Mouse (Mus musculus): ENCODE data around the gene Gm9195.

The Gm9195 gene

GRCm38 (mm10) chr14:72491738-72492137, at the start of gene Gm9195:
Gene Gm9195 (minus strand): TSS chr14:72491838.
- 80% methylated on average over 5 of the region's 5 CpGs for WGBS

GRCm38 (mm10) chr14:72536392-72537017, 44.9 kb upstream of the Gm9195 start:
- WGBS, result 89% methylated on average over 5 of the region's 5 CpGs

- 88% methylated on average over 7 of the region's 7 CpGs for WGBS
Measured at GRCm38 (mm10) chr14:72533862-72534261, 42.2 kb upstream of the Gm9195 start.

- WGBS, result 3% methylated on average over 54 of the region's 54 CpGs
Measured at GRCm38 (mm10) chr14:72532028-72532917, 40.6 kb upstream of the Gm9195 start.

GRCm38 (mm10) chr14:72527126-72527525, 35.5 kb upstream of the Gm9195 start:
- WGBS, result 91% methylated on average over 1 of the region's 1 CpGs

- 64% methylated on average over 2 of the region's 2 CpGs for WGBS
Measured at GRCm38 (mm10) chr14:72519561-72519960, 27.9 kb upstream of the Gm9195 start.

- 87% methylated on average over 6 of the region's 6 CpGs for WGBS
Measured at GRCm38 (mm10) chr14:72518786-72519185, 27.1 kb upstream of the Gm9195 start.

GRCm38 (mm10) chr14:72516376-72516775, 24.7 kb upstream of the Gm9195 start:
- 25% methylated on average over 5 of the region's 5 CpGs for WGBS

GRCm38 (mm10) chr14:72506723-72507420, 15.2 kb upstream of the Gm9195 start:
- 34% methylated on average over 11 of the region's 11 CpGs for WGBS

GRCm38 (mm10) chr14:72506018-72506722, 14.5 kb upstream of the Gm9195 start:
- WGBS, result 15% methylated on average over 11 of the region's 12 CpGs

GRCm38 (mm10) chr14:72504985-72505384, 13.3 kb upstream of the Gm9195 start:
- 89% methylated on average over 1 of the region's 1 CpGs for WGBS

GRCm38 (mm10) chr14:72503241-72503640, 11.6 kb upstream of the Gm9195 start:
- 51% methylated on average over 6 of the region's 6 CpGs for WGBS

- 90% methylated on average over 1 of the region's 1 CpGs for WGBS
Measured at GRCm38 (mm10) chr14:72493775-72494174, 2.1 kb upstream of the Gm9195 start.

- 46% methylated on average over 3 of the region's 3 CpGs for WGBS
Measured at GRCm38 (mm10) chr14:72490367-72490766, 1.3 kb downstream of the Gm9195 start.

GRCm38 (mm10) chr14:72474501-72474900, 17.1 kb downstream of the Gm9195 start:
- WGBS, result 88% methylated on average over 1 of the region's 1 CpGs

GRCm38 (mm10) chr14:72468429-72468828, 23.2 kb downstream of the Gm9195 start:
- 81% methylated on average over 4 of the region's 4 CpGs for WGBS

GRCm38 (mm10) chr14:72466384-72466783, 25.3 kb downstream of the Gm9195 start:
- 93% methylated on average over 3 of the region's 3 CpGs for WGBS

GRCm38 (mm10) chr14:72461591-72461990, 30.0 kb downstream of the Gm9195 start:
- 74% methylated on average over 1 of the region's 1 CpGs for WGBS

- 80% methylated on average over 2 of the region's 2 CpGs for WGBS
Measured at GRCm38 (mm10) chr14:72460291-72460690, 31.3 kb downstream of the Gm9195 start.

GRCm38 (mm10) chr14:72458930-72459329, 32.7 kb downstream of the Gm9195 start:
- 94% methylated on average over 1 of the region's 1 CpGs for WGBS
